Mouse (Mus musculus): ENCODE measurements around the gene Alox15. TPM values are rescaled to one million over a fixed set of nuclear protein-coding genes. Genes with fewer than 3 reads are reported as not detected.

Gene Alox15
- polyA plus RNA-seq, 1 experiment from 2014 or later, result 0.05 TPM

- H3K4me2 ChIP-seq, result no peak overlapping the region
- WGBS, result 77% methylated on average over 2 of the region's 2 CpGs
- H3K36me3 ChIP-seq, result no peaks in the 10 kb centered on the region
- H3K27ac ChIP-seq (replicated peaks), result no peak overlapping the region
- no peak overlapping the region for H3K9ac ChIP-seq
- no peak for ATAC-seq (ENCODE audit: extremely low read depth, insufficient number of reproducible peaks, low FRiP score, low TSS enrichment)
- no peaks in the 10 kb centered on the region for H3K4me1 ChIP-seq
- H3K9me3 ChIP-seq, result no peaks in the 10 kb centered on the region
- H3K27me3 ChIP-seq (replicated peaks), result peaks cover 11% of the 10 kb centered on the region
- H3K4me3 ChIP-seq, result no peak overlapping the region
Observed at GRCm38 (mm10) chr11:70308296-70308695, 43.5 kb downstream of the Alox15 start.

GRCm38 (mm10) chr11:70306159-70306558, 45.7 kb downstream of the Alox15 start:
- Histone ChIP-seq H3K9ac (no peak overlapping the region), H3K9me3 (0 out of 2 replicates have a peak, but pooled peaks cover 4% of the 10 kb centered on the region), H3K4me1 (peaks cover 7% of the 10 kb centered on the region; the same call in 1 of the 2 replicates), H3K4me3 (no peak overlapping the region), H3K27me3 (replicated peaks) (no peaks in the 10 kb centered on the region; the same call in 1 of the 2 replicates), H3K4me2 (no peak overlapping the region), H3K36me3 (no peaks in the 10 kb centered on the region), H3K27ac (replicated peaks) (no peak overlapping the region)
- no peak for ATAC-seq (ENCODE audit: extremely low read depth, insufficient number of reproducible peaks, low FRiP score, low TSS enrichment)
- WGBS, result 48% methylated on average over 7 of the region's 7 CpGs

- Histone ChIP-seq H3K9me3 (0 out of 2 replicates have a peak, but pooled peaks cover 6% of the 10 kb centered on the region), H3K9ac (no peak overlapping the region), H3K4me1 (peaks cover 7% of the 10 kb centered on the region; the same call in 1 of the 2 replicates), H3K36me3 (no peaks in the 10 kb centered on the region), H3K4me2 (no peak overlapping the region), H3K27ac (replicated peaks) (0 out of 2 replicates have a peak overlapping the region, but pooled peaks have one; percentile 9), H3K4me3 (no peak overlapping the region), H3K27me3 (replicated peaks) (no peaks in the 10 kb centered on the region)
- 44% methylated on average over 4 of the region's 4 CpGs for WGBS
- no peak for ATAC-seq (ENCODE audit: extremely low read depth, insufficient number of reproducible peaks, low FRiP score, low TSS enrichment)
Observed at GRCm38 (mm10) chr11:70302293-70302692, 49.5 kb downstream of the Alox15 start.

DNA sequence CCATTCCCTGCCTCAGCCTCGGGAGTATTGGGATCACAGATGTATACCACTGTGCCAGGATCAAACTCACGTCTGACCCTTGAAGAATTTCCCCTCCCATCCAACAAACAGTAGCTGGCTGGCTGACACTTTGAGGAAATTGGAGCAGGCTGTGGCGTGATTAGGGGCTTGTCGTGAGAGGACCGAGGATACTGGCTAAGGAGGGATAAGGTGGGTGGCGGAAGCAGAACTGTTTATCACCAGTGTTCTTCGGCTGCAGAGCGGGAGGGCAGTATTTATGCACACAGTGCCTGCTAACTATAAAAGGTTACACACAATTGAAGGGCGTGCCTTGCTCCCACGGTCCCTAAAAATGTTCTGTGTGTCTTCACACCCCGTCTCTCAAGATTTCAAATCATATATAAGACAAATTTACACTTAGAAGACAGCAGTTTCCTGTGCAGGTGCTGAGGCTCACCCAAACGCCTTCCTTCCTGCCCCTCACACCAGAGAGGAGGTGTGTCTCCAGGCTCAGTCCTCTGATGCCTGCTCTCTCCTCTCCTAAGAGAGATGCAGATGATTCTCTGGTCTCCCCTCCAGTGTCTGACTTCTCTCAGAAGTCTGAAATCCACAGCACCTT, 53.9 kb downstream of the Alox15 start:
- ATAC-seq (ENCODE audit: extremely low read depth, insufficient number of reproducible peaks, low FRiP score, low TSS enrichment), result no peak
- Histone ChIP-seq H3K36me3 (no peaks in the 10 kb centered on the region), H3K4me3 (no peak overlapping the region), H3K4me1 (peaks cover 12% of the 10 kb centered on the region), H3K27me3 (replicated peaks) (no peaks in the 10 kb centered on the region), H3K4me2 (0 out of 2 replicates have a peak overlapping the region, but pooled peaks have one; percentile 13), H3K9me3 (0 out of 2 replicates have a peak, but pooled peaks cover 6% of the 10 kb centered on the region), H3K9ac (no peak overlapping the region), H3K27ac (replicated peaks) (peak overlapping the region; percentile 71)
- 33% methylated on average over 12 of the region's 12 CpGs for WGBS

DNA sequence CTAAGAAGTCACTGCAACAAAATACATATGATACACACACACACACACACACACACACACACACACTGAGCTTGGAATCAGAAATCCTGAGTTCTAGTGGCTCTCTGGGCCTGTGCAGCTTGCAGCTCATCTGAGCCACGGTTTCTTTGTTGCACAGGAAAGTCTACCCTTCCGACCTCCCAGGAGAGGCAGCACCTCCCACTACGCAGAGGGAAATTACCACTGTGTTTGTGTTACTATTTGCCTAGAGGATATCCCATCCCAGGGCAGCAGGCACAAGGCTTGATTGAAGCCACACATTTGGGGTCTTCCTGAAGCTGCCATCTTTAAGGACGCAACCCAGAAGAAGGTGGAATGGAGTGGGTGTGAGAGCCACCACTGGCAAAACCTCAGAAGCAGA, 54.4 kb downstream of the Alox15 start:
- ATAC-seq (ENCODE audit: extremely low read depth, insufficient number of reproducible peaks, low FRiP score, low TSS enrichment), result no peak
- WGBS, result 45% methylated on average over 4 of the region's 4 CpGs

More for the DNA sequence above, 54.4 kb downstream of the Alox15 start:
- Histone ChIP-seq H3K27me3 (replicated peaks) (no peaks in the 10 kb centered on the region), H3K4me2 (0 out of 2 replicates have a peak overlapping the region, but pooled peaks have one; percentile 13), H3K9me3 (0 out of 2 replicates have a peak, but pooled peaks cover 6% of the 10 kb centered on the region), H3K4me1 (peaks cover 7% of the 10 kb centered on the region; the same call in 1 of the 2 replicates), H3K36me3 (no peaks in the 10 kb centered on the region), H3K27ac (replicated peaks) (peak overlapping the region; percentile 71), H3K9ac (no peak overlapping the region), H3K4me3 (no peak overlapping the region)

Other genes starting within 250 kb of the Alox15 start
- 0.53 and 0.67 TPM in 2 replicates for gene Mgl2, start 221.7 kb downstream of the Alox15 start, polyA plus RNA-seq (2015; fragmentation: Nextera tagmentation; extraction: Ambion mirVana)
- gene Clec10a, start 195.8 kb downstream of the Alox15 start, polyA plus RNA-seq (2015; fragmentation: Nextera tagmentation; extraction: Ambion mirVana), result 0.31 and 0.43 TPM in 2 replicates
- 0.28 and 0.60 TPM in 2 replicates for gene Slc16a11, start 139.3 kb downstream of the Alox15 start, polyA plus RNA-seq (2015; fragmentation: Nextera tagmentation; extraction: Ambion mirVana)
- 5.0 and 7.1 TPM in 2 replicates for gene Slc16a13, start 131.0 kb downstream of the Alox15 start, polyA plus RNA-seq (2015; fragmentation: Nextera tagmentation; extraction: Ambion mirVana)
- gene Bcl6b, start 122.2 kb downstream of the Alox15 start, polyA plus RNA-seq (2015; fragmentation: Nextera tagmentation; extraction: Ambion mirVana), result 17.8 and 18.3 TPM in 2 replicates
- 125 and 137 TPM in 2 replicates for gene 0610010K14Rik, start 114.1 kb downstream of the Alox15 start, polyA plus RNA-seq (2015; fragmentation: Nextera tagmentation; extraction: Ambion mirVana)
- 9.0 and 9.5 TPM in 2 replicates for gene Gm21988, start 112.2 kb downstream of the Alox15 start, polyA plus RNA-seq (2015; fragmentation: Nextera tagmentation; extraction: Ambion mirVana)
- gene Rnasek, start 112.2 kb downstream of the Alox15 start, polyA plus RNA-seq (2015; fragmentation: Nextera tagmentation; extraction: Ambion mirVana), result 214 and 235 TPM in 2 replicates
- 2.5 and 3.5 TPM in 2 replicates for gene Alox12, start 96.7 kb downstream of the Alox15 start, polyA plus RNA-seq (2015; fragmentation: Nextera tagmentation; extraction: Ambion mirVana)
- not detected in 2 replicates for gene Alox12e, start 29.4 kb downstream of the Alox15 start, polyA plus RNA-seq (2015; fragmentation: Nextera tagmentation; extraction: Ambion mirVana)
- gene Pelp1, start 58.0 kb upstream of the Alox15 start, polyA plus RNA-seq (2015; fragmentation: Nextera tagmentation; extraction: Ambion mirVana), result 23.3 and 23.6 TPM in 2 replicates
- 11.2 and 13.2 TPM in 2 replicates for gene Arrb2, start 80.6 kb upstream of the Alox15 start, polyA plus RNA-seq (2015; fragmentation: Nextera tagmentation; extraction: Ambion mirVana)
- 25.5 and 26.2 TPM in 2 replicates for gene Med11, start 99.9 kb upstream of the Alox15 start, polyA plus RNA-seq (2015; fragmentation: Nextera tagmentation; extraction: Ambion mirVana)
- gene Zmynd15, start 107.4 kb upstream of the Alox15 start, polyA plus RNA-seq (2015; fragmentation: Nextera tagmentation; extraction: Ambion mirVana), result 1.4 and 1.5 TPM in 2 replicates
- gene Cxcl16, start 108.0 kb upstream of the Alox15 start, polyA plus RNA-seq (2015; fragmentation: Nextera tagmentation; extraction: Ambion mirVana), result 6.8 and 6.9 TPM in 2 replicates
- 8.4 and 8.5 TPM in 2 replicates for gene Tm4sf5, start 153.2 kb upstream of the Alox15 start, polyA plus RNA-seq (2015; fragmentation: Nextera tagmentation; extraction: Ambion mirVana)
- gene Vmo1, start 162.6 kb upstream of the Alox15 start, polyA plus RNA-seq (2015; fragmentation: Nextera tagmentation; extraction: Ambion mirVana), result 0.31 TPM in 1 of 2 replicates, not detected in the other
- 0.12 and 0.99 TPM in 2 replicates for gene Gltpd2, start 167.2 kb upstream of the Alox15 start, polyA plus RNA-seq (2015; fragmentation: Nextera tagmentation; extraction: Ambion mirVana)
- 636 and 691 TPM in 2 replicates for gene Psmb6, start 173.3 kb upstream of the Alox15 start, polyA plus RNA-seq (2015; fragmentation: Nextera tagmentation; extraction: Ambion mirVana)
- gene Gm40193, start 180.9 kb upstream of the Alox15 start, polyA plus RNA-seq (2015; fragmentation: Nextera tagmentation; extraction: Ambion mirVana), result not detected in 2 replicates
- 9.3 and 11.2 TPM in 2 replicates for gene Pld2, start 188.0 kb upstream of the Alox15 start, polyA plus RNA-seq (2015; fragmentation: Nextera tagmentation; extraction: Ambion mirVana)
- 8.8 and 9.8 TPM in 2 replicates for gene Mink1, start 210.8 kb upstream of the Alox15 start, polyA plus RNA-seq (2015; fragmentation: Nextera tagmentation; extraction: Ambion mirVana)

Measured in heart, embryonic 13.5 days (tissue).